Mouse (Mus musculus): ENCODE measurements around the gene Slc16a9. TPM values are rescaled to one million over a fixed set of nuclear protein-coding genes. Genes with fewer than 3 reads are reported as not detected.
"Not testable (repeated sequence)": the region's sequence is repeated elsewhere in the genome, so short reads cannot be mapped to it uniquely, and the experiment has no call there.

Gene Slc16a9
- polyA plus RNA-seq, 1 experiment from 2014 or later = 0.96 TPM

- H3K4me2 ChIP-seq = no peak overlapping the region
- H3K4me1 ChIP-seq (replicated peaks) = no peaks in the 10 kb centered on the region
- no peaks in the 10 kb centered on the region for H3K9me3 ChIP-seq (replicated peaks)
- 79% methylated on average over 9 of the region's 9 CpGs for WGBS
- H3K27me3 ChIP-seq = no peaks in the 10 kb centered on the region
- H3K9ac ChIP-seq = no peak overlapping the region
- H3K36me3 ChIP-seq = no peaks in the 10 kb centered on the region
- no peak overlapping the region for H3K27ac ChIP-seq
- no peak for ATAC-seq (replicated peaks; ENCODE audit: insufficient number of reproducible peaks, insufficient read depth, low FRiP score, low read depth)
- no peak overlapping the region for H3K4me3 ChIP-seq
These were observed 33.6 kb upstream of the Slc16a9 start for GRCm38 (mm10) chr10:70211281-70211680.

DNA sequence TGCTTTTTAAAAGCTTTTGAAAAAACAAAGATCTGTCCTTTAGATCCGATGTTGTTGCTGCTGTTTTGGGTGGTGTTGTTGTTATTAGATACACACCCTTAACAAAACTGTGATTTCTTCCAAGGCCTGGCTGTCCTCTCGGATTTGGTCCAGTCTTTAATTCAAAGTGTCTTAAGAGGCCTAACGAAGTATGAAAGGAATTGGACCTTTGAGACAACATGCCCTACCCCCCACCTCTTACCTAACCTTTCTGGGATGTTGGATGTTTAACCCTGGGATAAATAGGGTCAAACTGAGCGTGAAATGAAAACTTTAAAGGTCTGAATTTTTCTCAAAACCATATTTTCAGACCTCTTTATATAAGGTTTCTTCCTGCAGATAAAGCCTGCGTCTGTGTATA, 23.9 kb upstream of the Slc16a9 start:
- H3K27me3 ChIP-seq = no peaks in the 10 kb centered on the region
- WGBS = 76% methylated on average over 5 of the region's 5 CpGs
- no peak overlapping the region for H3K27ac ChIP-seq
- no peaks in the 10 kb centered on the region for H3K36me3 ChIP-seq
- no peak overlapping the region for H3K4me2 ChIP-seq
- H3K4me1 ChIP-seq (replicated peaks) = no peaks in the 10 kb centered on the region
- no peak overlapping the region for H3K9ac ChIP-seq
- H3K9me3 ChIP-seq (replicated peaks) = no peaks in the 10 kb centered on the region
- no peak overlapping the region for H3K4me3 ChIP-seq
- ATAC-seq (replicated peaks; ENCODE audit: insufficient number of reproducible peaks, insufficient read depth, low FRiP score, low read depth) = no peak

- H3K4me3 ChIP-seq; H3K9me3 ChIP-seq (replicated peaks); ATAC-seq (replicated peaks; ENCODE audit: insufficient number of reproducible peaks, insufficient read depth, low FRiP score, low read depth); H3K4me1 ChIP-seq (replicated peaks); H3K27ac ChIP-seq; H3K9ac ChIP-seq; H3K27me3 ChIP-seq; H3K4me2 ChIP-seq; H3K36me3 ChIP-seq: not testable (repeated sequence)
- WGBS = 86% methylated on average over 8 of the region's 8 CpGs
These were observed 22.7 kb upstream of the Slc16a9 start for GRCm38 (mm10) chr10:70222231-70222630.

GRCm38 (mm10) chr10:70224571-70224970, 20.3 kb upstream of the Slc16a9 start:
- no peaks in the 10 kb centered on the region for H3K4me1 ChIP-seq (replicated peaks)
- no peak overlapping the region for H3K27ac ChIP-seq
- ATAC-seq (replicated peaks; ENCODE audit: insufficient number of reproducible peaks, insufficient read depth, low FRiP score, low read depth) = no peak
- 79% methylated on average over 6 of the region's 6 CpGs for WGBS
- H3K27me3 ChIP-seq = no peaks in the 10 kb centered on the region
- H3K4me3 ChIP-seq = no peak overlapping the region
- no peak overlapping the region for H3K4me2 ChIP-seq
- no peaks in the 10 kb centered on the region for H3K9me3 ChIP-seq (replicated peaks)
- H3K36me3 ChIP-seq = no peaks in the 10 kb centered on the region
- H3K9ac ChIP-seq = no peak overlapping the region

DNA sequence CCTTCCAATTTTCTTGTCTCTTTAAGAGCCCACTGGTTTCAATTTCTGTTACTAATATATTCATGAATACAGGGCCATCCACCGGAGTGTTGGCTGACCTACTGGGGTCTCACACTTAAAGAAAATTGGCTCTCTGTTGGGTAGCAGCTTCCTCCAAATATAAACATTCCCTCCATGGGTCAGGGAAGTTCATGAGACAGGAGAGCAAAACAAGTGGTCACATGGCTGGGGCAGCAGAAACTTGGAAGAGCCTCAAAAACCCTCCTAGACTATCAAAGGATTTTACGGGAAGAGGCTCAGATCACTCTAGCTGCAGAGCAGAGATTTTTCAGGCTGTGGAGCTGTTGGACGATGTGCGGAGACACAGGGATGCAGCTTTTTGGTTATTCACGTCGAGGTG, 19.1 kb upstream of the Slc16a9 start:
- H3K4me3 ChIP-seq = no peak overlapping the region
- no peaks in the 10 kb centered on the region for H3K9me3 ChIP-seq (replicated peaks)
- H3K4me2 ChIP-seq = no peak overlapping the region
- no peaks in the 10 kb centered on the region for H3K27me3 ChIP-seq
- no peaks in the 10 kb centered on the region for H3K4me1 ChIP-seq (replicated peaks)
- H3K27ac ChIP-seq = no peak overlapping the region
- 58% methylated on average over 6 of the region's 6 CpGs for WGBS
- H3K36me3 ChIP-seq = no peaks in the 10 kb centered on the region
- ATAC-seq (replicated peaks; ENCODE audit: insufficient number of reproducible peaks, insufficient read depth, low FRiP score, low read depth) = no peak
- H3K9ac ChIP-seq = no peak overlapping the region

DNA sequence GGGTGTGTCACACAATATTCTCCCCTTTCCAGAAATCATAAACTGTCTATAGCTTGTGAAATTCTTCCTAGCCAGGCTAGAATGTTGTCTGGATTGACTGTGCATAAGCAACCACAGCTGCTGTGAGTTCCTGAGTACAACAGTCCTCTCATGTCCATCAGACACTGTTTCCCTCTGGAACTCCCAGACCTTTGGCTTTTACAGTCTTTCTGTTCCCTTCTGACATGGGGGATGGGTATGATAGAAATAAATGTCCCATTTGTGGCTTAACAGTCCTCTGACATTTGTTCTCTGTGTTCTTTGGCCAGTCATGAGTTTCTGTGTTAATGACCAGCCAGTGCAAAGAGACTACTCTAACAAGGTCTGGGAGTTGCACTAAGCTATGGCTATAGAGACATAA, 18.3 kb upstream of the Slc16a9 start:
- Histone ChIP-seq H3K36me3 (no peaks in the 10 kb centered on the region), H3K4me2 (no peak overlapping the region), H3K27me3 (no peaks in the 10 kb centered on the region), H3K27ac (no peak overlapping the region), H3K4me1 (replicated peaks) (no peaks in the 10 kb centered on the region), H3K9me3 (replicated peaks) (no peaks in the 10 kb centered on the region), H3K4me3 (no peak overlapping the region), H3K9ac (no peak overlapping the region)
- no peak for ATAC-seq (replicated peaks; ENCODE audit: insufficient number of reproducible peaks, insufficient read depth, low FRiP score, low read depth)

- Histone ChIP-seq H3K36me3 (no peaks in the 10 kb centered on the region), H3K27ac (no peak overlapping the region), H3K4me2 (no peak overlapping the region), H3K9ac (no peak overlapping the region), H3K27me3 (no peaks in the 10 kb centered on the region), H3K4me3 (no peak overlapping the region), H3K4me1 (replicated peaks) (no peaks in the 10 kb centered on the region), H3K9me3 (replicated peaks) (no peaks in the 10 kb centered on the region)
- 71% methylated on average over 6 of the region's 6 CpGs for WGBS
- no peak for ATAC-seq (replicated peaks; ENCODE audit: insufficient number of reproducible peaks, insufficient read depth, low FRiP score, low read depth)
These were observed 14.5 kb upstream of the Slc16a9 start for GRCm38 (mm10) chr10:70230352-70230751.

DNA sequence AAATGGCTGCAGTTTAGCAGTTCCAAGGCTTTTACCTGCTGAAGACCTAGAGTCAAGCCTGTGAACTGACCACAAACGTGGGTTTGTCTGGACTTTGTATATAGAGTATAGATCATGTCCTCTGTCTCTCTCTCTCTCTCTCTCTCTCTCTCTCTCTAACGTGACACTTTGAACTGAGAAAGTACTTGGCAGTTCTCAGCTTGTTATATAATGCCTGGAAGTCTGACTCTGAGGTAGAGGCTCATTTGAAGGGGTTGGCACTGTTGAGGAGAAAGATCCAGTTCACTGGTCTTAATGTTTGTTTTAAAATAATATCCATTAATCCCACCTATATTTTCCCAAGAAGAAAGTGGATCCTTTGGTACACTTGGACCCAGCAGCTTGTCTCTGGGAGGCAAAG, 7.0 kb upstream of the Slc16a9 start:
- Histone ChIP-seq H3K36me3 (no peaks in the 10 kb centered on the region), H3K4me3 (no peak overlapping the region), H3K27ac (no peak overlapping the region), H3K9ac (no peak overlapping the region), H3K27me3 (no peaks in the 10 kb centered on the region), H3K9me3 (replicated peaks) (no peaks in the 10 kb centered on the region), H3K4me1 (replicated peaks) (no peaks in the 10 kb centered on the region), H3K4me2 (no peak overlapping the region)
- 63% methylated on average over 2 of the region's 2 CpGs for WGBS
- ATAC-seq (replicated peaks; ENCODE audit: insufficient number of reproducible peaks, insufficient read depth, low FRiP score, low read depth) = no peak

DNA sequence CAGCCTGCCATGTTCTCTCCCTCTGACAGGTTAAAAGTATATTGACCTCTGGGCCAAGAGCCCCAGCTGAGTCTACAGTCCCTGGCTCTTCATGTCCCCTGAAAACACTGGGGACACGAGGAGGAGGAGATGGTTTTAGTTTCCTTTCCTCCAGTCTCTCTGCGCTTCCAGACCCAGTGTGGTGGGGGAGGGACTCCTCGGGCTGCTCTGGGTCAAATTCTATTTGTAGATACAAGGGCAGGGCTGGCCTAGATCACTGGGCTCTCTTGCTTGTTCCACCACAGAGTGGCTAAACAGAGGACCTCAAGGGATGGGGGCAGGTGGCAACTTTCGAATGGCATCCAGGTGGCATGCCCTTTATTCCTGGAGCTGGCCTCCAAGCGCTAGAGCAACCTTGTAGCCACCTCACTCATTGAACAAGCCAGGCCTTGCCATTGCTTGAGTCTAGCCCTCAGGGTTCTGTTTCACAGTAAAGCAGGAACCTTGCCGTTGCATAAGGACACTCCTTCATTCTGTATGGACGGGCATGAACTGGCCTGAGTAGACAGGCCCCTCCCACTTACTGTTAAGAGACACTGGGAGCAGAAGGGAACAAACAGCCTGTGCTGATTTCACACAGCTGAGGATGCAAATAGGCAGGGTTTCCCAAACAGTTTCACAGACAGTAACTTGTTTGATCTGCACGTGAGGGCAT, 2.0 kb upstream of the Slc16a9 start:
- Histone ChIP-seq H3K4me2 (no peak overlapping the region), H3K4me3 (no peak overlapping the region), H3K9me3 (replicated peaks) (no peaks in the 10 kb centered on the region), H3K36me3 (no peaks in the 10 kb centered on the region), H3K27ac (no peak overlapping the region), H3K9ac (no peak overlapping the region), H3K27me3 (peaks cover 11% of the 10 kb centered on the region; the same call in 1 of the 2 replicates), H3K4me1 (replicated peaks) (peaks cover 16% of the 10 kb centered on the region)
- ATAC-seq (replicated peaks; ENCODE audit: insufficient number of reproducible peaks, insufficient read depth, low FRiP score, low read depth) = no peak
- 42% methylated on average over 8 of the region's 8 CpGs for WGBS

DNA sequence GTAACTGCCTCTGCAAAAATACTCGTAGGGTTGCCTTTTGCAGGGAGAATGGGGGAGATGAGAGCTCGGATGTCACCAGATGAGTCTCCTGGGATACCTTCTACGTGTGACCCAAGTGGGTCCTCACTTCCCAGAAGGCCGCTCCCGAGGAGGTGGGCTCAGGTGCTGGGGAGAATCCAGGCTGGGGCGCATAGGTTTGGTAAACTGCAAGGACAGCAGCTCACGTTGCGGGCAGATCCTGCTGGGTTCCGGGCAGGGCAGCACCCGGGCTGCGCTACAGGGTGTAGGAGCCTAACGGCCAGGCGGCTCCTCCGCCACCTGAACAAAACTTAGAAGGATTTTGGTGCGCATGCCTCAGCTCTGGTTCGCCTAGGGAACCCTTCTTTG, 652 bp downstream of the Slc16a9 start:
- H3K27me3 ChIP-seq = peaks cover 18% of the 10 kb centered on the region
- peak overlapping the region; percentile 95 for H3K4me2 ChIP-seq
- H3K4me1 ChIP-seq (replicated peaks) = peaks cover 16% of the 10 kb centered on the region
- peak overlapping the region; percentile 65 for H3K4me3 ChIP-seq
- H3K36me3 ChIP-seq = no peaks in the 10 kb centered on the region
- H3K9me3 ChIP-seq (replicated peaks) = no peaks in the 10 kb centered on the region
- 2% methylated on average over 16 of the region's 16 CpGs for WGBS
- peak overlapping the region; percentile 62 for H3K9ac ChIP-seq
- ATAC-seq (replicated peaks; ENCODE audit: insufficient number of reproducible peaks, insufficient read depth, low FRiP score, low read depth) = no peak
- H3K27ac ChIP-seq = no peak overlapping the region

DNA sequence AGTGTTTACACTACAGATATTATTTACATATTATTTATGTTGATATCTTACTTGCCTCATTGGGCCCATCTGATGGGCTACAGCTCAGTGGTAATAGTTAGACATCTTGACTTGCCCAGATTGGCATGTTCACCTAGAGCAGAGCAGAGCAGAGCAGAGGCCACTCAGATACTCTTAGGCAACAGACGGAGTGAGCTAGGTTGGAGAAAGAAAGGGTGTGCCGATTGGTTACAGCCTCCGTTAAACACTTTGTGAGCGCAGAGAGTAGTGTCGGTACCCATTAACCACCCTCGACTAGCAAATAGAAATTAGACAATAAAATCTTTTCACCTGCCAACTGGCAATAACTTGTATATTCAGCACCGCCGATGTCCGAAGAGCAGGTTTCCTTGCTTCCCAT, 1.2 kb downstream of the Slc16a9 start:
- peaks cover 18% of the 10 kb centered on the region for H3K27me3 ChIP-seq
- no peak overlapping the region for H3K9ac ChIP-seq
- WGBS = 44% methylated on average over 9 of the region's 9 CpGs
- H3K27ac ChIP-seq = no peak overlapping the region
- H3K4me2 ChIP-seq = peak overlapping the region; percentile 95
- no peaks in the 10 kb centered on the region for H3K9me3 ChIP-seq (replicated peaks)
- H3K36me3 ChIP-seq = no peaks in the 10 kb centered on the region
- H3K4me3 ChIP-seq = peak overlapping the region; percentile 65
- H3K4me1 ChIP-seq (replicated peaks) = peaks cover 16% of the 10 kb centered on the region
- no peak for ATAC-seq (replicated peaks; ENCODE audit: insufficient number of reproducible peaks, insufficient read depth, low FRiP score, low read depth)

- Histone ChIP-seq H3K4me3 (no peak overlapping the region), H3K9ac (no peak overlapping the region), H3K27ac (no peak overlapping the region), H3K36me3 (no peaks in the 10 kb centered on the region), H3K4me2 (no peak overlapping the region), H3K27me3 (peaks cover 18% of the 10 kb centered on the region), H3K4me1 (replicated peaks) (peaks cover 10% of the 10 kb centered on the region), H3K9me3 (replicated peaks) (no peaks in the 10 kb centered on the region)
- 84% methylated on average over 4 of the region's 4 CpGs for WGBS
- ATAC-seq (replicated peaks; ENCODE audit: insufficient number of reproducible peaks, insufficient read depth, low FRiP score, low read depth) = no peak
These were observed 5.5 kb downstream of the Slc16a9 start for GRCm38 (mm10) chr10:70250354-70250753.

All from heart, embryonic 15.5 days (tissue).